Mouse (Mus musculus) MEL (cell line): ENCODE results near the gene Arhgef3.

Experiments used
- CTCF ChIP-seq, 3 experiments: IDR thresholded peaks in 2 of 3; conservative IDR thresholded peaks in 1 of 3; 2 replicates each; pipeline ENCODE4 v1.5.1; 2011 to 2012; ENCODE audit warnings: low read length in 3 of 3, low read depth in 2 of 3, mild to moderate bottlenecking in 2 of 3, improper control_type of control experiment in 1 of 3, inconsistent platforms in 1 of 3, mixed read lengths in 1 of 3, moderate library complexity in 1 of 3; ENCODE audit not compliant: control insufficient read depth in 1 of 3, insufficient read depth in 1 of 3, poor library complexity in 1 of 3, severe bottlenecking in 1 of 3
- HCFC1 ChIP-seq: IDR thresholded peaks from 2 replicates; pipeline ENCODE4 v1.6.1; 2012; ENCODE audit warnings: low read depth, mild to moderate bottlenecking, inconsistent platforms, low read length, improper control_type of control experiment, moderate library complexity
- JUND ChIP-seq: IDR thresholded peaks from 2 replicates; pipeline ENCODE4 v1.6.1; 2011; ENCODE audit warnings: low read depth, mild to moderate bottlenecking, improper control_type of control experiment, low read length
- MAX ChIP-seq: IDR thresholded peaks from 2 replicates; pipeline ENCODE4 v1.6.1; 2011; ENCODE audit warnings: low read length, improper control_type of control experiment
- MEF2A ChIP-seq: IDR thresholded peaks from 2 replicates; pipeline ENCODE4 v1.6.1; 2014; ENCODE audit warnings: low read depth, mild to moderate bottlenecking, inconsistent platforms, low read length, improper control_type of control experiment; ENCODE audit not compliant: poor library complexity, insufficient replicate concordance, severe bottlenecking; ENCODE audit errors: extremely low read depth
- POLR2A ChIP-seq, 2 experiments: IDR thresholded peaks; 2 replicates each; pipeline ENCODE4 v1.6.1; 2011 to 2012; ENCODE audit warnings: low read length in 2 of 2, mild to moderate bottlenecking in 2 of 2, control low read depth in 1 of 2, improper control_type of control experiment in 1 of 2, low read depth in 1 of 2, moderate library complexity in 1 of 2; ENCODE audit not compliant: control insufficient read depth in 1 of 2, insufficient read depth in 1 of 2, poor library complexity in 1 of 2
- TCF12 ChIP-seq: IDR thresholded peaks from 2 replicates; pipeline ENCODE4 v1.6.1; 2014; ENCODE audit warnings: low read depth, mild to moderate bottlenecking, inconsistent platforms, low read length, improper control_type of control experiment, moderate library complexity
- UBTF ChIP-seq: IDR thresholded peaks from 2 replicates; pipeline ENCODE4 v1.6.1; 2012; ENCODE audit warnings: low read depth, mild to moderate bottlenecking, inconsistent platforms, low read length, improper control_type of control experiment, moderate library complexity, borderline replicate concordance; ENCODE audit not compliant: insufficient read depth
- USF1 ChIP-seq: IDR thresholded peaks from 2 replicates; pipeline ENCODE4 v1.6.1; 2014; ENCODE audit warnings: low read depth, mild to moderate bottlenecking, inconsistent platforms, low read length, improper control_type of control experiment, moderate library complexity
- ZC3H11A ChIP-seq: IDR thresholded peaks from 2 replicates; pipeline ENCODE4 v1.6.1; 2012; ENCODE audit warnings: low read depth, mild to moderate bottlenecking, inconsistent platforms, low read length, improper control_type of control experiment

DNA sequence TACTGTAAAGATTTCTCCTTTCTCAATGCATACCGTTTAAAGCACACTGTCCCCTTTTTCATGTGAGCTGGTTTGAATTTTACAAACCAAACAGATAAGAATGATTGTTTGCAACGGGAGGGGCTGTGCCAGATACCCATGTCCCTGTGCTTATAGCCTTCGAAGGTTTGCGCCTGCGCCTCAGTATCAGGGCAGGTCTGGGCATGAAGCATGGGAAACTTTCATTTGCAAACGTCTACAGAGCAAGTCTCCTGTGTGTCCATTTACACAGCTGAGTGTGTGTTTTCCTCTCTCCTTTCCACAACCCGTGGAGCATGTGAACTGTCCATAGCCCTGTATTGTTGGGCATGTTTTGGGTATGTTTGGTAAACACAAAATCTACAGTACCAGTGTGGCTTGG is 281.7 kb downstream of the Arhgef3 start:
- TF ChIP-seq JUND (no peak), POLR2A (IDR thresholded peaks at IDR 0.05; ENCODE audit: control insufficient read depth in 1 of 2, insufficient read depth in 1 of 2, low read depth in 1 of 2, low read length in 2 of 2, poor library complexity in 1 of 2) (no peak), CTCF (IDR thresholded peaks at IDR 0.05 in 2 of 3, conservative IDR thresholded peaks at IDR 0.05 in 1 of 3; ENCODE audit: control insufficient read depth in 1 of 3, insufficient read depth in 1 of 3, low read depth in 2 of 3, low read length in 3 of 3, poor library complexity in 1 of 3, severe bottlenecking in 1 of 3) (no peak), USF1 (no peak), UBTF (no peak), MAX (no peak), ZC3H11A (no peak), TCF12 (no peak), HCFC1 (no peak), MEF2A (no peak)
